Mouse (Mus musculus) forebrain, embryonic 16.5 days (tissue): ENCODE data around the gene Hist1h2af. TPM values are rescaled to one million over a fixed set of nuclear protein-coding genes. Genes with fewer than 3 reads are reported as not detected.
A peak's percentile ranks its signal among the peaks of the same experiment; 100 is the strongest.

Source experiments
- ATAC-seq: fragments of 200-750 bp; cut with Nextera tagmentation; 2 replicates; pipeline ENCODE4 v1.8.0; 2017; ENCODE audit warnings: mild to moderate bottlenecking, moderate library complexity
- H3K27ac ChIP-seq: fragments of 300-500 bp; sonication (generic); 2 replicates; pipeline ENCODE4 v1.5.1; 2014; ENCODE audit warnings: low read length, control low read depth
- H3K27me3 ChIP-seq: fragments of 300-500 bp; sonication (generic); replicated peaks from 2 replicates; pipeline ENCODE4 v1.6.1; 2014; ENCODE audit warnings: low read length; ENCODE audit not compliant: control insufficient read depth, insufficient read depth
- H3K36me3 ChIP-seq: fragments of 300-500 bp; sonication (generic); 2 replicates; pipeline ENCODE4 v1.6.1; 2014; ENCODE audit not compliant: control insufficient read depth, insufficient read depth
- H3K4me1 ChIP-seq: fragments of 300-500 bp; sonication (generic); replicated peaks from 2 replicates; pipeline ENCODE4 v1.6.1; 2014; ENCODE audit warnings: low read length; ENCODE audit not compliant: control insufficient read depth, insufficient read depth
- H3K4me2 ChIP-seq: fragments of 300-500 bp; sonication (generic); 2 replicates; pipeline ENCODE4 v1.6.1; 2014; ENCODE audit warnings: mild to moderate bottlenecking, low read length, control low read depth
- H3K4me3 ChIP-seq: fragments of 300-500 bp; sonication (generic); replicated peaks from 2 replicates; pipeline ENCODE4 v1.5.1; 2014; ENCODE audit warnings: mild to moderate bottlenecking, low read length, control low read depth
- H3K9ac ChIP-seq: fragments of 300-500 bp; sonication (generic); replicated peaks from 2 replicates; pipeline ENCODE4 v1.6.1; 2014; ENCODE audit warnings: low read depth, low read length, control low read depth
- H3K9me3 ChIP-seq: fragments of 300-500 bp; sonication (generic); 2 replicates; pipeline ENCODE4 v1.6.1; 2016; ENCODE audit warnings: low read length; ENCODE audit not compliant: control insufficient read depth
- WGBS: fragments of 180-500 bp; shearing (Covaris S2); extraction: QIAGEN DNeasy Blood & Tissue Kit; methylation state at CpG from one replicate; pipeline ENCODE4 v1.1.7; 2014; 5-methylcytosine and 5-hydroxymethylcytosine counted together
- microRNA-seq: library from miRNA; unstranded; fragments of <30 nt; microRNA quantifications from one replicate; pipeline ENCODE4, GENCODE M21; 2017
- polyA plus RNA-seq: library from polyadenylated mRNA; unstranded; fragments of >200 nt; fragmentation: Nextera tagmentation; extraction: Ambion mirVana; gene quantifications from 2 replicates; pipeline ENCODE4 v1.2.1, GENCODE M21; 2015

The Hist1h2af gene
- polyA plus RNA-seq, 1 experiment from 2014 or later = not detected

- H3K9ac ChIP-seq = peak within 1 kb of the TSS; percentile 67
- ATAC-seq = peak; percentile 89
- peak within 1 kb of the TSS; percentile 80 for H3K27ac ChIP-seq
- H3K4me3 ChIP-seq = peak within 1 kb of the TSS; percentile 61
- no peaks in the 10 kb centered on the region for H3K9me3 ChIP-seq
- under 1% methylated on average over 41 of the region's 43 CpGs for WGBS
- peaks cover 38% of the 10 kb centered on the region for H3K4me1 ChIP-seq
- peak within 1 kb of the TSS; percentile 96 for H3K4me2 ChIP-seq
- no peaks in the 10 kb centered on the region for H3K27me3 ChIP-seq
- H3K36me3 ChIP-seq = no peaks in the 10 kb centered on the region
Observed at GRCm38 (mm10) chr13:23581408-23582218, 47.9 kb downstream of the Hist1h2af start, which contains the start of gene Hist1h4d. Gene Hist1h4d (plus strand): TSS chr13:23581598.

GRCm38 (mm10) chr13:23582219-23583056, 48.7 kb downstream of the Hist1h2af start:
- no peak for ATAC-seq
- H3K9me3 ChIP-seq = no peaks in the 10 kb centered on the region
- peak overlapping the region; percentile 80 for H3K27ac ChIP-seq
- WGBS = 8% methylated on average over 6 of the region's 6 CpGs
- peak overlapping the region; percentile 67 for H3K9ac ChIP-seq
- peak overlapping the region; percentile 61 for H3K4me3 ChIP-seq
- peak overlapping the region; percentile 96 for H3K4me2 ChIP-seq
- H3K36me3 ChIP-seq = no peaks in the 10 kb centered on the region
- H3K27me3 ChIP-seq = no peaks in the 10 kb centered on the region
- H3K4me1 ChIP-seq = peaks cover 33% of the 10 kb centered on the region

DNA sequence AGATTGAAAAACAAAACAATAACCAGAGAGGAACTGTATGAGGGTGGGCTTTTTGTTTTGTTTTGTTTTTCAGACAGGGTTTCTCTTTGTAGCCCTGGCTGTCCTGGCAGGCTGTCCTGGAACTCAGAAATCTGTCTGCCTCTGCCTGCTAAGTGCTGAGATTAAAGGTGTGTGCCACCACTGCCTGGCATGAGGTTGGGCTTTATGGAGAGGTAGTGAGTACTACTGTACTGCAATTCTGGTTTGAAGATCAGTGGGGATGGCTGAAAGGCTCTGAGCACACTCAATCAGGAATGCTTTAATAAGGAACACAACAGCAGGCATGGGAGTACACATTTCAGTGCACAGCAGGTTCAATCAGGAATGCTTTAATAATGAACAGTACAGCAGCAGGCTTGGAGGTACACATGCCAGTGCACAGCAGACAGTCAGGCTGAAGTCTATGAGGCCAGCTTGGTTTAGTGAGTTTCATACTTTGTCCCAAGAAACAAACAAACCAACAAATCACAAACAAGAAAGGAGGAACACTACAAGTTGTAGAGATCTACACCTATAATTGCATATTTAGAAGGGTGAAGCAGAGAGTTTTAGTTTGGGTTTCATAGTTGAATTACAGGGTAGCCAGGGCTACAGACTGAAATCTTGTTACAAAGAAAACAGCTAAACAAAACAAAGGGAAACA, 49.8 kb downstream of the Hist1h2af start:
- Histone ChIP-seq H3K4me3 (no peak overlapping the region), H3K4me2 (no peak overlapping the region), H3K9ac (no peak overlapping the region), H3K4me1 (peaks cover 33% of the 10 kb centered on the region), H3K36me3 (no peaks in the 10 kb centered on the region), H3K27me3 (no peaks in the 10 kb centered on the region), H3K9me3 (no peaks in the 10 kb centered on the region), H3K27ac (peak overlapping the region; percentile 3; the same call in 1 of the 2 replicates)
- no peak for ATAC-seq

Small RNA genes lying within 50 kb of the gene (microRNA-seq; reads per million reads assigned to microRNA genes)
- not detected for gene Gm44297
- gene Gm44359 = not detected
- not detected for gene Gm44394
- gene n-TStga1 = not detected

Other genes with a start within 250 kb of the Hist1h2af start
- 62.5 and 72.6 TPM in 2 replicates for gene Zfp322a, start 164.7 kb upstream of the Hist1h2af start, polyA plus RNA-seq
- gene Abt1, start 110.0 kb upstream of the Hist1h2af start, polyA plus RNA-seq = 12.7 and 13.0 TPM in 2 replicates
- 0.06 and 0.22 TPM in 2 replicates for gene Btn1a1, start 68.0 kb upstream of the Hist1h2af start, polyA plus RNA-seq
- 0.18 TPM in 1 of 2 replicates, not detected in the other for gene Btn2a2, start 45.0 kb upstream of the Hist1h2af start, polyA plus RNA-seq
- gene Hist1h4h, start 2.9 kb upstream of the Hist1h2af start, polyA plus RNA-seq = 2.9 and 4.6 TPM in 2 replicates
- 1.5 and 3.2 TPM in 2 replicates for gene Hist1h3g, start 1.5 kb downstream of the Hist1h2af start, polyA plus RNA-seq
- 0.23 and 0.47 TPM in 2 replicates for gene Hist1h2bh, start 9.5 kb downstream of the Hist1h2af start, polyA plus RNA-seq
- 0.30 and 0.61 TPM in 2 replicates for gene Hist1h3f, start 10.1 kb downstream of the Hist1h2af start, polyA plus RNA-seq
- gene Hist1h4f, start 17.7 kb downstream of the Hist1h2af start, polyA plus RNA-seq = not detected in 2 replicates
- 0.15 and 0.22 TPM in 2 replicates for gene Hist1h1d, start 19.4 kb downstream of the Hist1h2af start, polyA plus RNA-seq
- 2.0 and 3.4 TPM in 2 replicates for gene Hist1h3e, start 28.5 kb downstream of the Hist1h2af start, polyA plus RNA-seq
- gene Hist1h2ae, start 37.3 kb downstream of the Hist1h2af start, polyA plus RNA-seq = 33.0 and 46.2 TPM in 2 replicates
- 2.1 and 6.2 TPM in 2 replicates for gene Hist1h2bg, start 37.5 kb downstream of the Hist1h2af start, polyA plus RNA-seq
- gene Hist1h2bf, start 40.3 kb downstream of the Hist1h2af start, polyA plus RNA-seq = 2.1 and 2.6 TPM in 2 replicates
- gene Hist1h2ad, start 40.5 kb downstream of the Hist1h2af start, polyA plus RNA-seq = 1.2 and 3.4 TPM in 2 replicates
- 2.2 and 2.8 TPM in 2 replicates for gene Hist1h3d, start 41.9 kb downstream of the Hist1h2af start, polyA plus RNA-seq
- 51.0 and 59.0 TPM in 2 replicates for gene Hist1h4d, start 47.7 kb downstream of the Hist1h2af start, polyA plus RNA-seq
- 2.0 and 2.6 TPM in 2 replicates for gene Hist1h2be, start 87.2 kb downstream of the Hist1h2af start, polyA plus RNA-seq
- gene Hist1h1e, start 88.7 kb downstream of the Hist1h2af start, polyA plus RNA-seq = 7.0 and 9.9 TPM in 2 replicates
- 0.80 and 0.83 TPM in 2 replicates for gene Hist1h2ac, start 150.0 kb downstream of the Hist1h2af start, polyA plus RNA-seq
- 27.2 and 35.5 TPM in 2 replicates for gene Hist1h2bc, start 150.3 kb downstream of the Hist1h2af start, polyA plus RNA-seq
- not detected in 2 replicates for gene Hist1h1t, start 161.9 kb downstream of the Hist1h2af start, polyA plus RNA-seq
- 2.1 and 2.2 TPM in 2 replicates for gene Hist1h4c, start 164.5 kb downstream of the Hist1h2af start, polyA plus RNA-seq
- 2.1 and 3.3 TPM in 2 replicates for gene Hfe, start 176.9 kb downstream of the Hist1h2af start, polyA plus RNA-seq
- 16.7 and 22.7 TPM in 2 replicates for gene Hist1h1c, start 204.9 kb downstream of the Hist1h2af start, polyA plus RNA-seq
- 1.6 and 2.0 TPM in 2 replicates for gene Hist1h3c, start 211.7 kb downstream of the Hist1h2af start, polyA plus RNA-seq
- gene Hist1h2bb, start 212.8 kb downstream of the Hist1h2af start, polyA plus RNA-seq = 0.86 and 0.95 TPM in 2 replicates
- 14.5 and 16.2 TPM in 2 replicates for gene Hist1h2ab, start 217.2 kb downstream of the Hist1h2af start, polyA plus RNA-seq
- gene Hist1h3b, start 218.4 kb downstream of the Hist1h2af start, polyA plus RNA-seq = 4.9 and 6.7 TPM in 2 replicates
- gene Hist1h4b, start 223.1 kb downstream of the Hist1h2af start, polyA plus RNA-seq = 1.5 TPM in 1 of 2 replicates, not detected in the other
- gene Hist1h4a, start 227.3 kb downstream of the Hist1h2af start, polyA plus RNA-seq = not detected in 2 replicates
- 1.5 and 1.9 TPM in 2 replicates for gene Hist1h3a, start 228.5 kb downstream of the Hist1h2af start, polyA plus RNA-seq
- 0.70 and 1.0 TPM in 2 replicates for gene Hist1h1a, start 229.8 kb downstream of the Hist1h2af start, polyA plus RNA-seq
- gene Trim38, start 236.0 kb downstream of the Hist1h2af start, polyA plus RNA-seq = not detected in 2 replicates